7 mouse cellular contexts compared by ENCODE assay signal in the genomic region with DNA sequence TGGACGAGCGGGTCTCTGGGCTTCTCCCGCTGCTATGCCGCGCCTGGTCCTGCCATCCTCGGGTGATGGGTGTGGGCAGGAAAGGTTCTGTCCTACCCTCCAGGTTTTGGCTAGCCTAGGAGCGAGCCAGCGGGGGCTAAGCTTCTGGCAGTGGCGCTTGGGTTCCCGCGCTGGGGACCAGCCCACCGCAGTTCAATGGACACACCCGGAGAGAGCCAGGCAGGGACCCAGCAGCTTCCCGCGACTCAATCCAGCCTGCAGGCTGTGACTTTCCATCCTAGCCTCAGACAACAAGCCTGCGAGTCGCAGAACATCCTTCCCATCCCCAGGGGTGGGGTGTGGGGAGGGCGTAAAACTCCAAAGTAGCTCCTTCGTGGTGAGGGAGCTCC. TPM values are rescaled to one million over a fixed set of nuclear protein-coding genes. Genes with fewer than 3 reads are reported as not detected.
DNase-seq lines count a peak whose midpoint lies in the region; ATAC-seq and TF ChIP-seq lines count a peak whose summit lies in the region.

No protein-coding gene starts in this region.

- H3K27ac ChIP-seq in forebrain, embryonic 10.5 days, result peak overlapping the region; percentile 84; the same call in 1 of the 2 replicates
- no peak overlapping the region for H3K27ac ChIP-seq in hindbrain, embryonic 15.5 days (replicated peaks)
- peak overlapping the region; percentile 77; the same call in 1 of the 2 replicates for H3K27ac ChIP-seq in limb, embryonic 15.5 days
- H3K27ac ChIP-seq in midbrain, embryonic 15.5 days, result no peak overlapping the region
- no peak overlapping the region for H3K27ac ChIP-seq in stomach, embryonic 15.5 days

- no peaks in the 10 kb centered on the region for H3K9me3 ChIP-seq in E14TG2a.4 (ENCODE audit: low read length)
- H3K9me3 ChIP-seq in forebrain, embryonic 10.5 days, result no peaks in the 10 kb centered on the region
- no peaks in the 10 kb centered on the region for H3K9me3 ChIP-seq in hindbrain, embryonic 15.5 days
- no peaks in the 10 kb centered on the region for H3K9me3 ChIP-seq in limb, embryonic 15.5 days
- H3K9me3 ChIP-seq in midbrain, embryonic 15.5 days, result no peaks in the 10 kb centered on the region
- H3K9me3 ChIP-seq in stomach, embryonic 15.5 days, result no peaks in the 10 kb centered on the region

- under 1% methylated on average over 19 of the region's 19 CpGs for WGBS in forebrain, embryonic 10.5 days
- WGBS in hindbrain, embryonic 15.5 days, result under 1% methylated on average over 19 of the region's 19 CpGs
- WGBS in limb, embryonic 15.5 days, result under 1% methylated on average over 19 of the region's 19 CpGs
- WGBS in midbrain, embryonic 15.5 days, result under 1% methylated on average over 19 of the region's 19 CpGs
- under 1% methylated on average over 19 of the region's 19 CpGs for WGBS in stomach, embryonic 15.5 days

- peak overlapping the region; percentile 59 for H3K9ac ChIP-seq in hindbrain, embryonic 15.5 days
- peak overlapping the region; percentile 50 for H3K9ac ChIP-seq in limb, embryonic 15.5 days
- peak overlapping the region; percentile 56 for H3K9ac ChIP-seq in midbrain, embryonic 15.5 days
- H3K9ac ChIP-seq in stomach, embryonic 15.5 days, result peak overlapping the region; percentile 34; the same call in 1 of the 2 replicates

- peak; percentile 31 for ATAC-seq in hindbrain, embryonic 15.5 days (ENCODE audit: low FRiP score, low read depth)
- ATAC-seq in limb, embryonic 15.5 days (ENCODE audit: insufficient number of reproducible peaks, low FRiP score, low TSS enrichment, low read depth), result no peak
- peak; percentile 47 for ATAC-seq in midbrain, embryonic 15.5 days (replicated peaks)
- ATAC-seq in stomach, embryonic 15.5 days (ENCODE audit: insufficient read depth, low FRiP score, low read depth), result no peak

- TF ChIP-seq CTCF in E14TG2a.4 (conservative IDR thresholded peaks at IDR 0.05; ENCODE audit: low read length), result no peak

- peak overlapping the region; percentile 89 for H3K4me2 ChIP-seq in hindbrain, embryonic 15.5 days
- H3K4me2 ChIP-seq in limb, embryonic 15.5 days, result peak overlapping the region; percentile 95
- peak overlapping the region; percentile 98 for H3K4me2 ChIP-seq in midbrain, embryonic 15.5 days
- H3K4me2 ChIP-seq in stomach, embryonic 15.5 days, result peak overlapping the region; percentile 98

- H3K4me1 ChIP-seq in E14TG2a.4 (replicated peaks; ENCODE audit: low read depth, low read length), result peaks cover 16% of the 10 kb centered on the region; the same call in 1 of the 2 replicates
- peaks cover 26% of the 10 kb centered on the region for H3K4me1 ChIP-seq in forebrain, embryonic 10.5 days
- H3K4me1 ChIP-seq in hindbrain, embryonic 15.5 days (replicated peaks), result peaks cover 16% of the 10 kb centered on the region
- H3K4me1 ChIP-seq in limb, embryonic 15.5 days, result peaks cover 22% of the 10 kb centered on the region
- peaks cover 16% of the 10 kb centered on the region for H3K4me1 ChIP-seq in midbrain, embryonic 15.5 days
- H3K4me1 ChIP-seq in stomach, embryonic 15.5 days, result peaks cover 17% of the 10 kb centered on the region

- DNase-seq in 3134 (ENCODE audit: extremely low read depth, insufficient read length, low spot score), result peak; percentile 0
- DNase-seq in forebrain, embryonic 10.5 days (ENCODE audit: extremely low spot score, low spot score), result no peak

- H3K36me3 ChIP-seq in E14TG2a.4 (ENCODE audit: insufficient read depth, low read length), result no peaks in the 10 kb centered on the region
- H3K36me3 ChIP-seq in forebrain, embryonic 10.5 days (replicated peaks), result no peaks in the 10 kb centered on the region
- H3K36me3 ChIP-seq in hindbrain, embryonic 15.5 days, result no peaks in the 10 kb centered on the region
- H3K36me3 ChIP-seq in limb, embryonic 15.5 days, result no peaks in the 10 kb centered on the region
- no peaks in the 10 kb centered on the region for H3K36me3 ChIP-seq in midbrain, embryonic 15.5 days (replicated peaks)
- H3K36me3 ChIP-seq in stomach, embryonic 15.5 days, result no peaks in the 10 kb centered on the region

- H3K4me3 ChIP-seq in E14TG2a.4 (replicated peaks; ENCODE audit: low read length), result peak overlapping the region; percentile 78
- H3K4me3 ChIP-seq in forebrain, embryonic 10.5 days, result peak overlapping the region; percentile 76
- peak overlapping the region; percentile 70 for H3K4me3 ChIP-seq in hindbrain, embryonic 15.5 days
- H3K4me3 ChIP-seq in limb, embryonic 15.5 days, result peak overlapping the region; percentile 66
- H3K4me3 ChIP-seq in midbrain, embryonic 15.5 days, result peak overlapping the region; percentile 77
- H3K4me3 ChIP-seq in stomach, embryonic 15.5 days (replicated peaks), result peak overlapping the region; percentile 66

- peaks cover 47% of the 10 kb centered on the region for H3K27me3 ChIP-seq in E14TG2a.4 (ENCODE audit: insufficient read depth, low read length)
- peaks cover 50% of the 10 kb centered on the region for H3K27me3 ChIP-seq in forebrain, embryonic 10.5 days (ENCODE audit: poor library complexity, severe bottlenecking)
- peaks cover 6% of the 10 kb centered on the region for H3K27me3 ChIP-seq in hindbrain, embryonic 15.5 days
- 0 out of 2 replicates have a peak, but pooled peaks cover 4% of the 10 kb centered on the region for H3K27me3 ChIP-seq in limb, embryonic 15.5 days
- H3K27me3 ChIP-seq in midbrain, embryonic 15.5 days (replicated peaks), result peaks cover 12% of the 10 kb centered on the region
- H3K27me3 ChIP-seq in stomach, embryonic 15.5 days (replicated peaks), result no peaks in the 10 kb centered on the region

RNA-seq across cellular contexts. Expression of a gene that starts 0.3 kb away (rescaled TPM):
- polyA plus RNA-seq in forebrain, embryonic 10.5 days (2016; fragmentation: Nextera tagmentation; extraction: Ambion mirVana), result 0.47 and 0.73 TPM in 2 replicates
- 1.8 and 2.1 TPM in 2 replicates for polyA plus RNA-seq in hindbrain, embryonic 15.5 days (2015; fragmentation: Nextera tagmentation; extraction: Ambion mirVana)
- polyA plus RNA-seq in limb, embryonic 15.5 days (2015; fragmentation: Nextera tagmentation; extraction: Ambion mirVana), result 1.1 and 1.2 TPM in 2 replicates
- 1.5 and 1.9 TPM in 2 replicates for polyA plus RNA-seq in midbrain, embryonic 15.5 days (2015; fragmentation: Nextera tagmentation; extraction: Ambion mirVana)
- 1.9 and 2.3 TPM in 2 replicates for polyA plus RNA-seq in stomach, embryonic 15.5 days (2015; fragmentation: Nextera tagmentation; extraction: Ambion mirVana)

Comparison
In these comparisons a context has a peak if more than half of its experiments do, and no peak if none do; other contexts are left out.
1. H3K27ac ChIP-seq: peak in forebrain, embryonic 10.5 days (single experiment) and limb, embryonic 15.5 days (single experiment); none in hindbrain, embryonic 15.5 days (single experiment), midbrain, embryonic 15.5 days (single experiment) and stomach, embryonic 15.5 days (single experiment).
2. ATAC-seq: peak in hindbrain, embryonic 15.5 days (single experiment) and midbrain, embryonic 15.5 days (single experiment); none in limb, embryonic 15.5 days (single experiment) and stomach, embryonic 15.5 days (single experiment).
3. Peak in every context shown above with its lines, with median percentiles within 50 percentile points of each other: H3K4me3 ChIP-seq, H3K4me2 ChIP-seq and H3K9ac ChIP-seq.